Mouse (Mus musculus) embryonic fibroblast, embryonic 13.5 days (primary cell): ENCODE measurements around the gene Zfp384. TPM values are rescaled to one million over a fixed set of nuclear protein-coding genes. Genes with fewer than 3 reads are reported as not detected.
A peak's percentile ranks its signal among the peaks of the same experiment; 100 is the strongest.

Experiments
- H3K27ac ChIP-seq: 2 replicates; pipeline ENCODE4 v1.5.1; 2012; ENCODE audit warnings: low read length, control low read depth, inconsistent platforms; ENCODE audit not compliant: insufficient read depth
- H3K4me1 ChIP-seq: 2 replicates; pipeline ENCODE4 v1.6.1; 2011; ENCODE audit warnings: low read length; ENCODE audit not compliant: control insufficient read depth, insufficient read depth
- H3K4me3 ChIP-seq: 2 replicates; pipeline ENCODE4 v1.5.1; 2011; ENCODE audit warnings: mild to moderate bottlenecking, control low read depth, low read length; ENCODE audit not compliant: insufficient read depth
- CTCF ChIP-seq: IDR thresholded peaks from 2 replicates; pipeline ENCODE4 v1.5.1; 2011; ENCODE audit warnings: mild to moderate bottlenecking, control low read depth, low read length, moderate library complexity, borderline replicate concordance; ENCODE audit not compliant: insufficient read depth
- POLR2A ChIP-seq: IDR thresholded peaks from 2 replicates; pipeline ENCODE4 v1.6.1; 2011; ENCODE audit warnings: low read depth, mild to moderate bottlenecking, control low read depth, low read length, moderate library complexity
- polyA plus RNA-seq: library from polyadenylated mRNA; stranded (reverse); fragments of >200 nt; gene quantifications from 2 replicates; pipeline ENCODE4 v1.2.4, GENCODE M21; 2011; ENCODE audit warnings: low read depth; ENCODE audit not compliant: missing spikeins, insufficient read length

Zfp384 gene
- 46.3 and 63.5 TPM in 2 replicates for polyA plus RNA-seq

GRCm38 (mm10) chr6:125009129-125009180 lies at the start of gene Zfp384:
Zfp384 (plus strand) TSS chr6:125009145.
- H3K4me1 ChIP-seq, result no peaks in the 10 kb centered on the region; the same call in 1 of the 2 replicates
- H3K4me3 ChIP-seq, result peak within 1 kb of the TSS; percentile 91
- TF ChIP-seq CTCF (no peak), POLR2A (no peak)
- peak within 1 kb of the TSS; percentile 92 for H3K27ac ChIP-seq

- no peak overlapping the region for H3K4me3 ChIP-seq
- TF ChIP-seq POLR2A, result no peak
- no peak for TF ChIP-seq CTCF
- H3K4me1 ChIP-seq, result no peaks in the 10 kb centered on the region
- no peak overlapping the region for H3K27ac ChIP-seq
These were observed 49.0 kb upstream of the Zfp384 start for GRCm38 (mm10) chr6:124959960-124960359.

GRCm38 (mm10) chr6:124961021-124961420 lies 47.9 kb upstream of the Zfp384 start:
- no peak for TF ChIP-seq CTCF
- TF ChIP-seq POLR2A, result no peak
- Histone ChIP-seq H3K4me3 (no peak overlapping the region), H3K4me1 (no peaks in the 10 kb centered on the region), H3K27ac (no peak overlapping the region)

- H3K27ac ChIP-seq, result peak overlapping the region; percentile 74
- TF ChIP-seq POLR2A, result no peak
- no peak for TF ChIP-seq CTCF
- H3K4me3 ChIP-seq, result peak overlapping the region; percentile 93
- no peaks in the 10 kb centered on the region for H3K4me1 ChIP-seq
These were observed 44.3 kb upstream of the Zfp384 start for GRCm38 (mm10) chr6:124964638-124965037.

- Histone ChIP-seq H3K4me3 (peak within 1 kb of the TSS; percentile 93), H3K4me1 (no peaks in the 10 kb centered on the region), H3K27ac (peak within 1 kb of the TSS; percentile 79)
- peak; percentile 75 for TF ChIP-seq POLR2A
- TF ChIP-seq CTCF, result no peak
These were observed 43.7 kb upstream of the Zfp384 start, which contains the start of gene Cops7a for GRCm38 (mm10) chr6:124965088-124965719. Cops7a (minus strand) TSS chr6:124965538.

- Histone ChIP-seq H3K27ac (peak overlapping the region; percentile 79), H3K4me3 (peak overlapping the region; percentile 93), H3K4me1 (no peaks in the 10 kb centered on the region)
- no peak for TF ChIP-seq CTCF
- no peak for TF ChIP-seq POLR2A
These were observed 43.2 kb upstream of the Zfp384 start for GRCm38 (mm10) chr6:124965747-124966146.

GRCm38 (mm10) chr6:124966466-124967118 lies 42.4 kb upstream of the Zfp384 start:
- H3K4me3 ChIP-seq, result peak overlapping the region; percentile 93
- TF ChIP-seq POLR2A (peak; percentile 35), CTCF (no peak)
- no peaks in the 10 kb centered on the region for H3K4me1 ChIP-seq
- H3K27ac ChIP-seq, result no peak overlapping the region

- Histone ChIP-seq H3K27ac (no peak overlapping the region), H3K4me1 (no peaks in the 10 kb centered on the region), H3K4me3 (no peak overlapping the region)
- no peak for TF ChIP-seq CTCF
- peak; percentile 28; the same call in 1 of the 2 replicates for TF ChIP-seq POLR2A
These were observed 41.2 kb upstream of the Zfp384 start for GRCm38 (mm10) chr6:124967766-124968165.

GRCm38 (mm10) chr6:124992241-124992640 lies 16.7 kb upstream of the Zfp384 start:
- TF ChIP-seq CTCF (no peak), POLR2A (no peak)
- no peak overlapping the region for H3K27ac ChIP-seq
- no peak overlapping the region for H3K4me3 ChIP-seq
- no peaks in the 10 kb centered on the region for H3K4me1 ChIP-seq

- Histone ChIP-seq H3K4me1 (no peaks in the 10 kb centered on the region), H3K4me3 (no peak overlapping the region), H3K27ac (no peak overlapping the region)
- no peak for TF ChIP-seq POLR2A
- no peak for TF ChIP-seq CTCF
These were observed 15.6 kb upstream of the Zfp384 start for GRCm38 (mm10) chr6:124993365-124993764.

GRCm38 (mm10) chr6:124993876-124994275 lies 15.1 kb upstream of the Zfp384 start:
- TF ChIP-seq POLR2A, result no peak
- no peak for TF ChIP-seq CTCF
- no peak overlapping the region for H3K4me3 ChIP-seq
- no peak overlapping the region for H3K27ac ChIP-seq
- H3K4me1 ChIP-seq, result no peaks in the 10 kb centered on the region

- TF ChIP-seq CTCF (no peak), POLR2A (no peak)
- no peak overlapping the region for H3K27ac ChIP-seq
- H3K4me3 ChIP-seq, result no peak overlapping the region
- H3K4me1 ChIP-seq, result no peaks in the 10 kb centered on the region
These were observed 13.7 kb upstream of the Zfp384 start for GRCm38 (mm10) chr6:124995246-124995645.
